Mouse (Mus musculus) thymus, postnatal 4 days (tissue): ENCODE data around the gene Rabgef1.

Experiments used
- DNase-seq: peaks from one replicate; pipeline ENCODE4 v3.0.0; 2021

The Rabgef1 gene

GRCm38 (mm10) chr5:130171423-130171954, at the start of gene Rabgef1:
Gene Rabgef1, plus strand, starts transcription at chr5:130171798.
- DNase-seq, result peak; percentile 91

GRCm38 (mm10) chr5:130122355-130122754, 49.2 kb upstream of the Rabgef1 start:
- no peak for DNase-seq

GRCm38 (mm10) chr5:130124271-130124670, 47.3 kb upstream of the Rabgef1 start:
- DNase-seq, result no peak

- DNase-seq, result no peak
Measured at GRCm38 (mm10) chr5:130128686-130129523, 42.7 kb upstream of the Rabgef1 start.

GRCm38 (mm10) chr5:130129524-130129793, 42.1 kb upstream of the Rabgef1 start:
- no peak for DNase-seq

GRCm38 (mm10) chr5:130136597-130136996, 35.0 kb upstream of the Rabgef1 start:
- DNase-seq, result no peak

- DNase-seq, result peak; percentile 82
Measured at GRCm38 (mm10) chr5:130139393-130139792, 32.2 kb upstream of the Rabgef1 start.

- DNase-seq, result no peak
Measured at GRCm38 (mm10) chr5:130141138-130141537, 30.5 kb upstream of the Rabgef1 start.

- no peak for DNase-seq
Measured at GRCm38 (mm10) chr5:130142041-130142440, 29.6 kb upstream of the Rabgef1 start.

- DNase-seq, result no peak
Measured at GRCm38 (mm10) chr5:130143101-130143500, 28.5 kb upstream of the Rabgef1 start.

GRCm38 (mm10) chr5:130143977-130144333, 27.6 kb upstream of the Rabgef1 start:
- DNase-seq, result peak; percentile 61

- DNase-seq, result peak; percentile 91
Measured at GRCm38 (mm10) chr5:130144334-130145312, 27.0 kb upstream of the Rabgef1 start, which contains the start of gene Kctd7. Gene Kctd7, plus strand, starts transcription at chr5:130144861.

- DNase-seq, result no peak
Measured at GRCm38 (mm10) chr5:130145961-130146360, 25.6 kb upstream of the Rabgef1 start.

GRCm38 (mm10) chr5:130149726-130150310, 21.8 kb upstream of the Rabgef1 start:
- no peak for DNase-seq

GRCm38 (mm10) chr5:130154286-130154685, 17.3 kb upstream of the Rabgef1 start:
- no peak for DNase-seq

- DNase-seq, result no peak
Measured at GRCm38 (mm10) chr5:130158545-130158944, 13.1 kb upstream of the Rabgef1 start.

- DNase-seq, result no peak
Measured at GRCm38 (mm10) chr5:130159761-130160201, 11.8 kb upstream of the Rabgef1 start.

- DNase-seq, result peak; percentile 88
Measured at GRCm38 (mm10) chr5:130163670-130164069, 7.9 kb upstream of the Rabgef1 start.

- DNase-seq, result no peak
Measured at GRCm38 (mm10) chr5:130165213-130165612, 6.4 kb upstream of the Rabgef1 start.

- DNase-seq, result no peak
Measured at GRCm38 (mm10) chr5:130169109-130169508, 2.5 kb upstream of the Rabgef1 start.

GRCm38 (mm10) chr5:130170666-130171422, 754 bp upstream of the Rabgef1 start:
- peak; percentile 14 for DNase-seq

GRCm38 (mm10) chr5:130171956-130172601, 481 bp downstream of the Rabgef1 start:
- DNase-seq, result no peak
